Mouse (Mus musculus) heart, postnatal 0 days (tissue): ENCODE data around the gene Dll3.

Source experiments
- CTCF ChIP-seq: IDR thresholded peaks from 2 replicates; pipeline ENCODE4 v1.5.1; 2016; ENCODE audit warnings: antibody characterized with exemption, control low read depth, low read depth
- EP300 ChIP-seq: IDR thresholded peaks from 2 replicates; pipeline ENCODE4 v1.6.1; 2016; ENCODE audit warnings: antibody characterized with exemption, low read depth

DNA sequence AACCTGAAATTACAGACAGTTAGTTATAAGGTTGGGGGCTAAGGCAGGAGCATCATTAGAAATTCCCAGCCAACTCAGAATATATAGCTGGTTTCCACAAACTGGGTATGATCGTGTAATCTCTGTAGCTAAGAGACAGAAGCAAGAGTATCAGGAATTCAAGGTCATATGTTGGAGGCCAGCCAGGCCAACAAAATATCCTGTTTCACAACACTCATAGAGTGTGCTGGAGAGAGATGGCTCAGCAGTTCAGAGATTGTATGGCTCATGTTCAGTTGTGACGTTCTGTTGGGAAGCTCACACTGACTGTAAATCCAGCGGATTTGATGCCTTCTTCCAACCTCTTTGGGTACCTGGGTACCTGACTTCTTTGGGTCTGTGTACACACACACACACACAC is 45.7 kb upstream of the Dll3 start:
- TF ChIP-seq CTCF (no peak), EP300 (no peak)
